Mouse (Mus musculus) brain, embryonic 14.5 days (tissue): ENCODE measurements around the gene Amh. TPM values are rescaled to one million over a fixed set of nuclear protein-coding genes. Genes with fewer than 3 reads are reported as not detected.

Experiments
- DNase-seq: peaks from one replicate; pipeline ENCODE4 v3.0.0-alpha.2; 2011; ENCODE audit warnings: low read depth
- CTCF ChIP-seq: fragments of 200-500 bp; IDR thresholded peaks from 2 replicates; pipeline ENCODE4 v1.5.1; 2012; ENCODE audit warnings: inconsistent platforms, mild to moderate bottlenecking, moderate library complexity, borderline replicate concordance; ENCODE audit not compliant: insufficient read depth, insufficient read length; ENCODE audit errors: extremely low read depth
- POLR2A ChIP-seq: fragments of 200-500 bp; IDR thresholded peaks from 2 replicates; pipeline ENCODE4 v1.6.1; 2012; ENCODE audit warnings: mild to moderate bottlenecking, inconsistent platforms, borderline replicate concordance; ENCODE audit not compliant: poor library complexity, insufficient read depth, insufficient read length, severe bottlenecking; ENCODE audit errors: extremely low read depth
- polyA plus RNA-seq: library from polyadenylated mRNA; depleted of rRNA; stranded (reverse); fragments of >200 nt; gene quantifications from 2 replicates; pipeline ENCODE4 v1.2.3, GENCODE M21; 2012

The Amh gene
- polyA plus RNA-seq, 1 experiment: 1.7 TPM

DNA sequence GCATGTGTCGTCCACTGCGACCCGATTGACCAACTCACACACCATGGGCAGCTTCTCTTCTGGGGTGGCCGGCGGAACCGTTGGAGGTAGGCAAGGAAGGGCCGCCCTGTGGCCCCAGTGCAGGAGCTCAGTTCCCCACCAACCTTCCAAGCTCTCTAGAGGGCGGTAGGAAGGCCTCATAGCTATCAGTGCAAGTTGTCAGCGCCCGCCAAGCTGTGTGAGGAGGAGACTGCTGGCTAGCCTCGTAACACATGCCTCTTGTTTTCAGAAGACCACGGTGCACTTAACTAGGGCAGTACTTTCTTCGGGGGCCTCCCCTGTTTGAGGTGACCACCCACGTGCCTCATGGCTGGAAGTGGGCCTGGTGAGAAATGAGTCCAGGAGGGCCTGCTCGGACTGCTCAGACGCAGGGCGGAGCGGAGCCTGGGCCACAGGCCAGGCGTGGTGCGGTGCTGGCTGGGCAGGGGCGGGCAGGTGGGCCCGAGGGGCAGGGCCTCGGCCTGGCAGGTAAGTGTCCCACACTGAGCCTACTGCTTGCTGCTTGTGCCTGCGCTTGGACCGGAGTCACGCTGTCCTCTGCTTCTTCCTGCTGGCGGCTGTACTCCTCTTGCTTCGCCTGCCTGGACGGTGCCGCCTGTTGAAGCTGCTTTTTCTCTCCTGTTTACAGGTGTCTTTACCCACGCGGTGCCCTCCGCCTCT is 13.4 kb upstream of the Amh start:
- no peak for DNase-seq
- no peak for TF ChIP-seq POLR2A
- no peak for TF ChIP-seq CTCF

DNA sequence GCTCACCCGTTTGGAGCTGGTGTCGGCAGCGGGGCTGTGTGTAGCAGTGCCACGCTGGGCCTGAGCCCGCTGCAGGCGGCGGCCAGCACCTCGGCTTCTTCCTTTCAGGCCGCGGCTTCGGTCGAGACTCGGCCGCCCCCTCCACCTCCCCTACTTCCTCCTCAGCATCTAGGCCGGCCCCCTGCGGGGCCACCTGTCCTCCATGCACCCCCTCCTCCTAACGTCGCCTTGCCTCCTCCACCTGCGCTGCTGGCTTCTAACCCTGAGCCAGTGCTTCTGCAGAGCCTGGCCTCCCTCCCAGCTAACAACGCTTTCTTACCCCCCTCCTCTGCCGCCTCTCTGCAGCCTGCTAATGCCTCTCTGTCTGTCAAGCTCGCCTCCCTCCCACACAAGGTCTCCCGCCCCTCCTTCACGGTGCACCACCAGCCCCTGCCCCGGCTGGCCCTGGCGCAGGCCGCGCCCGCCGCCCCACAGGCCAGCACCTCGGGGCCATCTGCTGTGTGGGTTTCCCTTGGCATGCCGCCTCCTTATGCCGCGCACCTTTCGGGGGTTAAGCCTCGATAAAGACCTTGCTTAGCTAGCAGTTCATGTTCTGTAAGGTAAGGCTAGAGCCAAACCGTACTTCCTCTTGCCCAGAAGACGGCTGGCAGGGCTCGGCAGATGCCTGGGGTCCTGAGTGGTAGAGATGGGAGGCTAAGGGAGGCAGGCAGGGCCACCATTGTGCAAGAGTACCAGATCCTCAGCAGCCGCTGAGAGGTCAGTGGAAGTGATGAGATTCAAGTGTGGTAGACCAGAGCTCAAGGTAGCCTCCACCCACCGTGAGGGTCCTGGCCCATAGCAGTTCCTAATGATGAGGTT is 12.6 kb upstream of the Amh start:
- peak; percentile 24 for DNase-seq
- TF ChIP-seq POLR2A (no peak), CTCF (no peak)

DNA sequence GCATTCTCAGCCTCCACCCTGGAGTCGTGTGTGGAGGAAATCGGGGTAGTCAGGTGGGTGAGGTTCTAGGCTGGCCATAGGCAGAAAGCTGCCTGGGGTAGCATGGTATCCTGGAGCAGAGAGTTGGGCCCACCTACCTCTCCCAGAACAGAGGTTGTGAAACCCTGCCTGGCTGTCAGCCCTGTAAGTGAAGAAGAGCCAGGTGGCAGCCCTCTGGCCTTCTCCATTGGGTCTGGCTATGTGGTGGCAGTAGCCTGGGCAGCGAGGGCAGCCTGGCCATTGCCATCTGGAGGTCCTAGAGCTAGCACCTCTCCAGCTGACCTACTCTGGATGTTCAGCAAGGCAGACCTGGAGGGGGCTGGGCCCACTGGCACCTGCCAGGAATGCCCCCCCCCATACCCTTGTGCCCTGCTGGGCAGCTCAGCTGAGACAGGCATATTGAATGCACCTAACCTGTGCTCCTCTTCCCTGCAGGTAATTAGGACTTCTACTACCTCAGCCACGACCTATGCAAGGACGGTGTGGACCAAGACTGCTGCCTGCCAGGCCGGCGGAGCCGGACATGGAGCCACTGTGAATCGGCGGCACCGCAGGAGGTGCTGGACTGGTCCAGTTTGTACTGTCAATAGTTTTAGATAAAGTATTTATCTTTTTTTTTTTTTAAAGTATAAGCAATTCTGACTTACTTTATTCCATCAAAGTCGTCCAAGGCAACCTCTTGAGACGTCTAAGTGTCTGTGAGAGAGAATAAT is 11.8 kb upstream of the Amh start:
- no peak for DNase-seq
- TF ChIP-seq CTCF (no peak), POLR2A (no peak)

DNA sequence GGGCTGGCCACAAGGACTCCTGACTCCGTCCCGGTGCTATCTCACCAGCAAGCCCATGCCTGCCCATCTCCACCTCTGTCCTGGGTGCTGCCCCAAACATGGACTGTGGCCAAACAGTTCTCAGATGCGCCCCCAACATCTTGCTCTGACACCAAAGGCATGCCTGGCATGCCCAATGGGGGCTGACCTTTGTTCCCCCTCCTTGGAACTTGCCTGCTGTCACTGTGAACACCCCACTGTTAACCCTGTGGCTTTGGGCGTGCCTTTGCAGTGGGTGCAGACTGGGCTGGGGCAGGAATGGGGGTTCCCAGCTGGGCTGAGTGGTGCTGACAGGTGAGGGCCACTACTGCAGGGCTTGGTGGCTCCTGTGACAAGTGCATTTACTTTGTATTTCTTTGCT is 11.2 kb upstream of the Amh start:
- no peak for TF ChIP-seq POLR2A
- no peak for TF ChIP-seq CTCF

DNA sequence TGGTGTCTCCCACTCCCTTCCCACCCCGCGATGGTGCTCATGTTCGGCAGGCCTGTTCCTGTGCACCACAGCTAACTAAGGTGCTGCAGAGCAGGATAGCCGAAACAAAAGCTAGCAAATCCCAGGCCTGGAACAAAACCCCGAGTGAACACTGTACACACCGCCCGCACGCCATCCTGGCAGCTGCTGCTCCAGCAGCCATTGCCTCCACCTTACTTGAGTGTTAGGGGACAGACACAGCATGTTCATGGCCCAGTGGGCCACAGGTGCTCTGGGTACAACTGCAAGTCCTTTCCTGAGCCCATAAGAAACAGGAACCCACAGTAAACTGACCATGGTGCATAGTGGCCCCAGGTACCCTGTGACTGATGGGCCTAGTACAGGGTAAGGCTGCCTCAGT is 10.3 kb upstream of the Amh start:
- TF ChIP-seq CTCF: no peak
- TF ChIP-seq POLR2A: no peak
- DNase-seq: no peak

More for the DNA sequence above, 11.2 kb upstream of the Amh start:
- DNase-seq: no peak

DNA sequence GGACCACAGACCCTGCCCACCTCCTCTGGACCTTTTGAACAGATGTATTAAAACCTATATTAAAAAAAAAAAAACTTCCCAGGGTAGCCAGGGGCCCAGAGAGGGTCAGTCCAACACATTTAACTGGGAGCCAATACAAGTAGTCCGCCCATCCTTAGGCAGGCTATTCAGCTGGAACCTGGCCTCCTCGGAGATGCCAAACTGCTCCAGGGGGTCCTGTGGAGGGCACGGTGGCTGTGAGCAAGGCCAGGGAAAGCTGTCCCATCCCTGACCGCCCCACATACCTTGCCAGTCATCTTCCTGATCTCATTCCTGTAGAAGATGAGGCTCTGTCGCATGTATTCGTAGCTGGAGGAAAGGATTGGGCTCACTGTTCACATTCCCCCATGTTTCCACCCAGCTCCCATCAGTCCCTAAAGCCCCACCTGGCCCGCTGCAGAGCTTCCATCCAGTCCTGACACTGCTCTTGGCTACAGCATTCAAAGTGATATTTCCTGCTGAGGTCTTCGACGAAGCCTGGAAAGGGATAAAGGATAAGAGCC is 8.7 kb upstream of the Amh start:
- no peak for TF ChIP-seq CTCF
- TF ChIP-seq POLR2A: no peak
- no peak for DNase-seq

DNA sequence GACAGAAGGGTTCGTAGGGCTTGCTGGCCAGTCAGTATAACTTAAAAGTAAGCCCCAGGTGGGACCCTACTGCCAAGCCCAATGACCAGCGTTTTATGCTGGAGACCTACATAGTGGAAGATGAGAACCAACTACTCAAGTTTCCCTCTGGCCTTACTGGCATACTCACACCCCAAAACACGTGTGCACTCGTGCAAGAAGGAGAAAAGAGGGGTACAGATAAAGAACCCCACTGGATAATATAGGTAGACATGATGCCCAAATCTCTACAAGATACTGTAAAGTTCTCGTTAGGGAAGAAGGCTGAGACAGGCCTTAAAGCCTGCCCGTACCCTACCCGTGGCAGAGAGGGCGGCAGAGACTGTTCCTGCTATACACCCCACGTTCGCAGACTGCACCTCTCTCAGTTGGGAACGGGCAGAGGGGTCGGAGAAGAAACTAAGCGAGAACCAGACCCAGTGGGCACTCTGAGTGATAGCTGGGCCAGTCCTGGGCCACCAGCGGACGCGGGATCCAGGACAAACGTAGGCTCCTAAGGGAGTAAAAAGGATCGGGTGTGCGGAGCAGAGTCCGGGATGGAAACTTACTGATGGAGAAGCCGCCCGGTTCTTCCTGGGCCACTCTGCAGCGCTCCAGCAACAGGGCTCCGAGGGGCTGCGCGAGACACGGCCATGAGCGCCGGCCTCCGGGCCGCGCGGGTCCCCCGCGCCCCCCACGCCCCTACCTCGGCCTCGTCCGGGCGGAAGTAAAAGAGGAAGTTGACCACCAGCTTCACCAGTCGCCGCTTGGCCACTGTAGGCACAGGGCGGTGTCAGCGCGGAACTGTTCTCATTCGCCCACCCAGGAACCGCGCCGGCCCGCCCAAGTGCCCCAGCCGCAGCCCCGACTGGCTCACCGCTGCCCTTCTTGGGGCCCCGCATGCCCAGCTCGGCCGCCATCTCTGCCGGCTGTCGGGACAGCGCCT is 7.6 kb upstream of the Amh start:
- TF ChIP-seq POLR2A: no peak; the same call in 1 of the 2 replicates
- TF ChIP-seq CTCF: no peak

DNA sequence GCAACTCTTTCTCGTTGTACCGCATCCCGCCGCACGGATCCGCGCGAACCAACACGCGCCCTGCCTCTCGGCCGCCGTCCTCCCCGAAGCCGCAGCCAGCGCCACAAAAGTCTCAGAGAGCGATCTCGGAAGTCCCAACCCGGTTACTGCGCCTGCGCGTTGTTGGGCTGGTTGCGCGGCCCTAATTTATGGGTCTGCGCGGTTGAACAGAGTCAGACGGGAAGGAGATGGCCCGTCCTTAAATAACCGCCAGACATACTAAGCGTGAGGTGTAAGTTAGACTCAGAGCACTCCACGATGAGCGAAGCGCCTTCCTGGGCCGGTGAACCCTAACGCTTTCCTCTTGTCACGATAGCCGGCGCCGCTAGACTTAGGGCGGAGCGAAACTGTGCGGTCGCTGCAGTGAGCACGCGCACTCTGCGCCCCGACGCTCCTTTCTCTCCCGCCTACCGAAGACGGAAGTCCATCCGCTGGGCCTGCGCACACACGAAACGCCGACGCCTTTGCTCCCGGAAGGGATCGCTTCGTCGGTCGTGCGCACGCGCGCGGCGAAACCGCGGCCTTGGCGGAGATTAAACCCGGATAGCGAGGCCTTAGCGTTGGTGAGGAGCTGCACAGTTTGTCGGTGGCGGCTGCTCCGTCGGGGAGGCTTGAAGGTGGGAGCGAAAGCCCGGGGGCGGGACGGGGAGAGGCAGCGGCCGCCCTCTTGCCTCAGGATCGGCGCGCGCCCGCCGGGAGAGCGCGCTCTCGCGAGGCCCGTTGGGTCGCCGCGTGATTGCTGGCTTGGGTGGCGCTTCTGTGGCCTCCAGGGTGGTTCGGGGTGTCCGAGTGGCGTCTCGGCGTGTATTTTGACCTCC is 6.7 kb upstream of the Amh start, which contains the start of the genes Sf3a2 and Plekhj1:
Gene Sf3a2 (plus strand): TSS at position 49 of the 857 bp plus-strand sequence.
Gene Plekhj1 (minus strand): TSS at position 477 of the 857 bp plus-strand sequence.
- DNase-seq: peak; percentile 100
- peak; percentile 60; the same call in 1 of the 2 replicates for TF ChIP-seq POLR2A
- TF ChIP-seq CTCF: no peak

More for the DNA sequence above, 7.6 kb upstream of the Amh start:
- DNase-seq: no peak

DNA sequence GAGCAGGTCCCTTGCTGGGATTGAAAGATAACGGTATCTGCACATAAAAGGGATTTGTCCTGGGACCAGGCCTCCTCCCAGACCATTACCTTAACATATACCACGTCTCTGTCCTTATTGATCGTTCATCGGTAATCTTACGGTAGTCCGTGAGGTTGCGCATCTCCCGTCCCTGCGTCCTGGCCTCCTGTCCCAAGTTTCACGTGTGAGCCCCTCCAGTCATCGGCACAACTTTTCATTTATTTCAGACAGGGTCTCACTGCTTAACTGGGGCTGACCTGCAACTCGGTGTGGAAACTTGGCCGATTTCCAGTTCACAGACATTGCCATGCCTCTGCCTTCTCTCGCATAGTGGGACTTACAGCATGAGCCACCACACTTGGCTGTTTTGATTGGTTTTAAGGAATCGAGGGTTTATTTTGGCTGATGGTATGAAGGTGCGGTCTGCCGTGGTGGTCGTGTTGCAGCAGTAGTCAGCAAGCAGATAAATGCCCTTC is 5.9 kb upstream of the Amh start:
- TF ChIP-seq CTCF (no peak), POLR2A (no peak)
- DNase-seq: peak; percentile 33
